Mouse (Mus musculus): ENCODE results near the gene Lfng.

The Lfng gene

DNA sequence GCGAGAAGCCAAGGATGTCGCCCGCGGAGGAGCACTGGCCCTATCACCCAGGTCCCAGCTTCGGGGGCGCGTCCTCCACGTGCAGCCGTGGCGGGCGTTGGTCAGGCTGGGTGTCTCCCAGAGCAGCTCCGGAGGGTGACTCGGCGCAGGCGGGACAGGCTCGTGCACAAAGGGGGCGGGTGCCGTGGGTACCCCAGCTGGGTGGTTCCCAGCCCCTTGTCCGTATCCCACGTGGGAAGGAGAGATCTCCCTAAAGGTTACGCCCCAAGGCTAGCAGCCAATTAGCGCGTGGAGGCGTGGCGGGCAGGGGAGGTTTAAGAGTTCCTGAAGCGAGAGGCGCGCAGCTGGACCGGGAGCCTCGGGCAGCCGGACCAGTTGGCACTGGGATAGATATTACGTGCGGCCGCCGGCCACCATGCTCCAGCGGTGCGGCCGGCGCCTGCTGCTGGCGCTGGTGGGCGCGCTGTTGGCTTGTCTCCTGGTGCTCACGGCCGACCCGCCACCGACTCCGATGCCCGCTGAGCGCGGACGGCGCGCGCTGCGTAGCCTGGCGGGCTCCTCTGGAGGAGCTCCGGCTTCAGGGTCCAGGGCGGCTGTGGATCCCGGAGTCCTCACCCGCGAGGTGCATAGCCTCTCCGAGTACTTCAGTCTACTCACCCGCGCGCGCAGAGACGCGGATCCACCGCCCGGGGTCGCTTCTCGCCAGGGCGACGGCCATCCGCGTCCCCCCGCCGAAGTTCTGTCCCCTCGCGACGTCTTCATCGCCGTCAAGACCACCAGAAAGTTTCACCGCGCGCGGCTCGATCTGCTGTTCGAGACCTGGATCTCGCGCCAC, at the start of gene Lfng:
Gene Lfng, plus strand, starts transcription at position 320 of the 835 bp plus-strand sequence.
- DNase-seq (ENCODE audit: low spot score), result peak; percentile 85

DNA sequence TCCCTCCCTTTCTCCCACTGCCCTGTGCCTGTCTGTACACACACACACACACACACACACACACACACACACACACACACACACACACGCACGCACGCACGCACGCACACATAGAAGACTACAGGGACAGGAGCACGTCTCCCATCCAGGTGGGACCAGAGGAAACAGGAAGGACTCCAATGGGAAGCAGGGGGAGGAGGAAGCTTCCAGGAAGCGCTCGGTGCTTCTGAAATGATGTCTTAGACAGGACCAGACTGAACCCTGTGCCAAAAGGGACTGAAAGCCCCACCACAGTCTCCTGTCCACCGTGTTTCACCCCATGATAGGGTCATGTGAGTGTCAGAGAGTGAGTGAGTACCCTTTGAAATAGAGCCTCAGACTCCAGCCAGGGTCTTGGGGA, 44.5 kb upstream of the Lfng start:
- DNase-seq (ENCODE audit: low spot score), result no peak

DNA sequence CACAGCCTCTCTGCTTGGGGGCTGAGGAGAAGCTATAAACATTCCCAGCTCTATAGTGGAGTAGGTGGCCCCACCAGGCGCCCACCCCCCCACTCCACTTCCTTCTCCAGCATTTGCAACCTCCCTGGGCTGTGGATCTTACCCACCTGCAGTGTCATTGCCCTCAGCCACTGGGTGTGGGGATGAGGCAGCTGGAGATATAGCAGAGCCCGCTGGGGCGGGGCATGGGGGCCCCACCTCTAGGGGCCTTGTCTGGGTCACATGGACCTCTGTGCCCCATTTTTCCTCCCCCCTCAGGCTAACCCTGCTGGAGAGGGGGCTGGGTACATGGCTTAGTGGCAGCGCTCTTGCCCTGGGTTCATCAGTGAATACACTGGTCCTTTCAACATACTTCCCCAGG, 42.2 kb upstream of the Lfng start, which contains the start of gene Grifin:
Gene Grifin, minus strand, starts transcription at position 176 of the 400 bp plus-strand sequence.
- no peak for DNase-seq (ENCODE audit: low spot score)

DNA sequence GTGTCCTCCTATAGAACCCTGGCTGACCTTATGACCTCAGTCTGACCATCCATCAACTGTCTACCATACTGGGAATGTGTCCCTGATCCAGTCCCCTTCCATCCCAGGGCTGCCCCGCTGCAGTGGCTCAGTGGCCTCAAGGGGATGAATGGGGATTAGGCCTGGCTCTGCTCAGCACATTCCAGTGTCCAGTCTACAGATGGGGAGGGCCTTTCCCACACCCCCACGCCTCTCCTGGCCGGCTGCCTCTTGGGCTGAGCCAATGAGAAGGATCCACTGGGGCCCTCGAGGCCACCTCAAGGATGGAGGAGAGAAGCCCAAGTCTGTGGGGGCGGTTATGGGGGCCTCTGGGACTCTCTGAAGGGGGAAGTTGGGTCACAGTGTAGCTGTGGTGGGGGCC, 41.7 kb upstream of the Lfng start:
- DNase-seq (ENCODE audit: low spot score), result peak; percentile 39

DNA sequence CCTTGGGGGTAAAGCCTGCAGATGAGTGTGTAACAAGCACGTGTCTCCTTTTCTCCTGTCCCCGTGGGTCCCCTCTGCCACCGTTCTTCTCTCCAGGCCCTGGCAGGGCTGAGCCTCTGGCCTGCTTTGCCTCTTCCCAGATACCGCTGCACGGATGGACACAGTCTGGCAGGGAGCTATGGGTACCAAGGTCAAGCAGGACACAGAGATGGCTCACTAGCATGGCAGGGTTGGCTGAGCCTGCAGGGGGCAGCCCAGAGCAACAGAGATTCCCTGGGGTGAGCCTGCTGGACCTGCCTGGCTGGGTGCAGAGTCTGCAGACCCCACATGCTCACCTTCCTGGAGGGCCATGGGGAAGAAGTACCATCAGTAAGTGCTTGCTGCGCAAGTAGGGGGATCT, 41.3 kb upstream of the Lfng start:
- peak; percentile 31 for DNase-seq (ENCODE audit: low spot score)

DNA sequence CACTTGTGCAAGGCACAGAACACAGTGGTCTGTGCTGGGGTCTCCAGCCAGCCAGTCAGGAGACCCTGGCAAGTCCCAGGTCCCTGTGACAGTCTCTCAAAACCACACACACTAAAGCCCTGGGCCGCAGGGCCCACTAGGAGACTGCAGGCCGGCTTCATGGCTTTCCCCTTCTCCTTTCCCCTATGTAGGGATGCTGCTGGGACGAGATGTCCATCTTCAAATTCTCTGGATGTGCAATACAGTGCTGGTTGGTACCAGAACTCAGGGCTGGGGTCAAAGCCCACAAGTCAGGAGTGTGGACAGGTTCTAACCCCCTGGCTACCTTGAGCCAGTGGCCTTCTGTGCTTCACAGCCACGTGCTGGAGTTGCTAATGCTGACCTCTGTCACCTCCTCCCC, 40.8 kb upstream of the Lfng start:
- DNase-seq (ENCODE audit: low spot score), result no peak

DNA sequence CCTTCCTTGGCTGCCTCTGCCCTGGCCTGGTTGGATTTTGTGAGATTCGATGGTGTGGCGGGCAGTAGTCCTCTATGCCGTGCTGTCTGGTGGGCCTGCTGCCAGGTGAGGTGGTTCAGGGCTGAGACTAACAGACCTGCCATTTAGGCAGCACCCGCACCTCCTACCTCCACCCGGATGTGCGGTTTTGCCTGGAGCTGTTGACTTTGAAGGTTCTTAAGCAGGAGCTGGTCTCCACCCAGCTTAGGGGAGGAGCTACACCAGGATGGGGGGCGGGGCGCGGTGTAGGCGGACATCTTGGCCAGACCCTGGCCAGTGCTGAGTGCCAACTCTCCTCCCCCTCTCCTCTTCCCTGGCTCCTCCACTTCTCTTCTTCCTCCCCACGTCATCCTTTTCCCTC, 39.8 kb upstream of the Lfng start:
- DNase-seq (ENCODE audit: low spot score), result peak; percentile 65

DNA sequence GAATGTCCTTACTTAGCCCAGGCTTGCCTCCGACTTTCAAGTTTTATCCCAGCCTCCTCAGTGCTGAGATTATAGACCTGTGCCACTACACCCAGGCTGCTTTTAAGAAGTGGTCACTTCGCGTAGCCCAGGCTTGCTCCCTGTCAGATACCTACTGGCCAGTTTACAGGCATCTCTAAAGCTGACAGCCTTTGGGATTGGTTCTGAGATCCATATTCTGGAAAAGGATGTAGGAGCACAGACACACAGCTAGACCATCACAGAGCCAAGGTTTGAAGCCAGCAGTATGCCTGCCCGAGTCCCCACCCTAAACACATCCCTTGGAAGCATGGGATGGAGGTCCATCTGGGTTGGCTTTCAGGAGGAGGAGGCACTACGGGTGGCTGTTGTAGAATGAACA, 39.4 kb upstream of the Lfng start:
- no peak for DNase-seq (ENCODE audit: low spot score)

DNA sequence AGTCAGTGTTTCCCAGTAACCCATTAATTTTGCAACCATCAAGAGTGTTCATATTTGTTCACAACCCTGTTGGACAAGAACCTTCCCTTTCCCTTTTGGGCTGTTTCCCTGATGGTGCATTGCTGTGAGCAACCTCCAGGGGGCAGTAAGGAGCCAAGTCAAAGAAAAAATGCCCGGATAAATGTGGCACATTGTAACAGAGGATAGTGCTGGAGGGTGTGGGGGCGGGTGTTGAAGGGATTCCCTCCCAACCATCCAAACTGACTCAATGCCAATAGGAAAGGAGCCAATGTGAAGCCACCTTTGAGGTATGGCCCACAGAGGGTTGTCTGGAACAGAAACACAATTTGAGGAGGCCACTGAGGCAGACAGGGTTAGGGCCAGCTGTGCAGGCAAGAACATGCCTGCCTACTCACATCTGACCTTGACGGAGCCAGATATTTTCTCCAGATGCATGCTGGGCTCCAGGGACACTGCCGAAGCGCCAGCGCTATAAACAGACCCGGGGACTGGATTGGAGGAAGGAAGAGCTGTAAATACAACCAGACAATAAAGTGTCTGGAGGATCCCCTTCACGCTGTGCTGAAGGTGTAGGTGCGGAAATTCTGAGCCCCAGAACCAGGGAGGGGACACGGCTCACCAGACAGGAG, 38.7 kb upstream of the Lfng start:
- peak; percentile 64 for DNase-seq (ENCODE audit: low spot score)

DNA sequence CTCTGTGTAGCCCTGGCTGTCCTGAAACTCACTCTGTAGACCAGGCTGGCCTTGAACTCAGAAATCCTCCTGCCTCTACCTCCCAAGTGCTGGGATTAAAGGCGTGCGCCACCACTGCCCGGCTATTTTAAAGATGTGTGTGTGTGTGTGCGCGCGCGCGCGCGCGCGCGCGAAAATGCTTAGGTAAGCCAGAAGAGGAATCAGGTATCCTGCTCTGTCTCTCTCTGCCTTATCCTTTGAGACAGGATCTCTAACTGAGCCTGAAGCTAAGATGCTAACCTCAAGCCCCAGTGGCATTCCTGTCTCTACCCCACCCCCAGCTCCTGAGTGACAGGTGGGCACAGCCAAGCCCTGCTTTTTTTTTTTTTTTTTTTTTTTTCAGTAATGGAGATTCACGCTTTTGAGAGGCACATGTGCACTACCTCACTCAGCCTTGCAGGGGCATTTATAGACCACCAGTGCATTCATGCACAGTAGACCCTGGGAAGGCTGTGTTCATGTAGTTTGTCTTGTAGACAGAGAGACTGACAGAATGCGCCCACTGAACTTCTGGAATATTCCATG, 38.0 kb upstream of the Lfng start:
- no peak for DNase-seq (ENCODE audit: low spot score)

DNA sequence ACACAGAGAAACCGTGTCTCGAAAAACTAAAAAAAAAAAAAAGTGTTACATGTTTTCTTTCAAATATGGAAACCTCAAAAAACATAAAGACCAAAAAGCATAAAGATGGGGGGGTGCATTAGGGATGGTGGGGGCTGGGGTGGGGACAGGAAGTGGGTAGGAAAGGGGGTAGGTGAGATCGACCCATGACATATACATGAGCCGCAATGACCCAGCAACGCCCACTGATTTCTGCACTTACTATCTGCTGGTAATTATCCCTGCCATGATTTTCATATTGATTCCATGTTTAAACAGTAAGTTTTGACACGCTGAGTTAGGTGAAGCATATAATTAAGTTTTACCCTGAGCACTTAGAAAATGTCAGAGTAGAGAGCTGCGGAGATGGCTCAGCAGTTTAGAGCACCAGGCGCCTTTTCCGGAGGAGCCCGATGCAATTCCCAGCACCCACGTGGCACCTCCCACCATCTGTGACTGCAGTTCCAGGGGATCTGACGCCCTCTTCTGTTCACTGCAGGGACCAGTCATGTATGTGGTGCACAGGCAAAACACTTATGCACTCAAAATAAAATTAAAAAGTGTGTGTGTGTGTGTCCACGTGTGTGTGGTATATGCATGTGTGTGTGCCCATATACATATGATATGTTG, 36.8 kb upstream of the Lfng start:
- no peak for DNase-seq (ENCODE audit: low spot score)

DNA sequence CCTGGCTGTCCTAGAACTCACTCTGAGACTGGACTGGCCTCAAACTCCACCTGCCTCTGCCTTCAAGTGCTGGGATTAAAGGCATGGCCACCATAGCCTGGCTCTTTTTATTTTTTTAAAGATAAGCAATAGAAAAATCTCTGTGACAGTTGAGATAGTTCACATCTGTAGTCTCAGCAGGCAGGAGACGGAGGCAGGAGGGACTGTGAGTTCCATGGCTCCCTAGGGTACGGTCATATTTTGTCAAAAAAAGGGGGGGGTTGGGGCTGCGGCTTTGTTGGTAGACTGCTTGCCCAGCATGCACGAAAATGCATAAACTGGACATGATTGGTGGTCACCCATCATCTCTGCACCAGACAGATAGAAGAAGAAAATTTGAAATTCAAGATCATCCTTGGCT, 35.9 kb upstream of the Lfng start:
- DNase-seq (ENCODE audit: low spot score), result no peak

DNA sequence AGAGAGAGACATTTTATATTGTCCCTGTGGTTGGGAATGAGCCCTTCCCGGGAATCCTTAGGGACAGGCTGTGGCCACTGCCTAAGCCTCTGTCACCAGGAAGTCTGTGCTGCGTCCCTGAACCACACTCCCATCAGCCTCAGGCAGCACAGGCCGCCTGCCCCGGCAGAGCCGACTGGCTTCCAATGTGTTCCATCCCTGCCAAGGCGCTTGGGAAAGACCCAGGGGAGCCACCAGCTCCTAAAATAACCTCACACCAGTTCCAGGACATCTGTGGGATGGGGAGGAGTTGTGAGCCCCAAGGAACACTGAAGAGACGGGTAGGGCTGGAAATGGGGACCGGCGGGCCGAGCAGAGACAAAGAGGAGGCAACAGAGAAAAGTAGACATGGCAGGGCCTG, 35.4 kb upstream of the Lfng start:
- no peak for DNase-seq (ENCODE audit: low spot score)

DNA sequence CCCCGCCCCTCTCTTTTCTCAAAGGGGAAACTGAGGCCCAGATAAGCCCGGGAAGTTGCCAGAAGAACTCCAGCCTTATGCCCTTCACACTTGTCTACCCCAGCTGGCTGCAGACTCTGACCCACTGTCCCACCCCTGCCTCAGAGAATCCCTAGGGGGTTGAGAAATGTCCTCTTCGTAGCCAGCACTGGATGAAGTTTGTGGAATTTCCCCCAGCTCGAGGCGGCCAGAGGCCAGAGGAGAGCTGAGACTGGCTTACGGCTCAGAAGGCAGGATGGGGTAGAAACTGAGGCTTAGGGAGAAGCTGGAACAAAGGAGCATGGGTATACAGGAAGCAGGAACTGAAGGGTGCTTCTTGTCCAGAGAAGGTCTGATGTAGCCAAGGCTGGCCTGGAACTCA, 34.5 kb upstream of the Lfng start:
- DNase-seq (ENCODE audit: low spot score), result no peak

DNA sequence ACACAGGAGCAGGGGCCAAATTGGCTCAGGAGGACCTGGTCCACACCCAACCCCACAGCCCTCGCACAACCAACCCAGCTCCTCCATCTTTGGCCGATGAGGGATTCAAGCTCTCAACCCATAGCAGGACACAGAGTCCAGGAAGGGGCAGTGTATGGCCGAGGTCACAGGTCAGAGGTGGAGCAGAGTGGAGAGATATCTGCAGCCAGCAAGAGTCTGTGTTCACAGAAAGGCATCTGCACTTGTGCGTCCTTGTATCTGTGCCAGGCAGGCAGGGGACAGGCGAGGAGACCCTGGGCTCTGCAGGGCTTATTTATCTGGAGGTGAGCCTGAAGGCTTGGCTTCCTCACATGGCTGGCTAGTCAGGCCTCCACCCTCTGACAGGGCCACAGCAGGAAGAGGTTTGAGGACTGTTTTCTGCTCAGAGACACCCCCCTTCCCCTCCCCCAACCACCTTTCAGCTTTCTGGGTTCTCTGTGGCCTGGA, 31.7 kb upstream of the Lfng start:
- DNase-seq (ENCODE audit: low spot score), result no peak

DNA sequence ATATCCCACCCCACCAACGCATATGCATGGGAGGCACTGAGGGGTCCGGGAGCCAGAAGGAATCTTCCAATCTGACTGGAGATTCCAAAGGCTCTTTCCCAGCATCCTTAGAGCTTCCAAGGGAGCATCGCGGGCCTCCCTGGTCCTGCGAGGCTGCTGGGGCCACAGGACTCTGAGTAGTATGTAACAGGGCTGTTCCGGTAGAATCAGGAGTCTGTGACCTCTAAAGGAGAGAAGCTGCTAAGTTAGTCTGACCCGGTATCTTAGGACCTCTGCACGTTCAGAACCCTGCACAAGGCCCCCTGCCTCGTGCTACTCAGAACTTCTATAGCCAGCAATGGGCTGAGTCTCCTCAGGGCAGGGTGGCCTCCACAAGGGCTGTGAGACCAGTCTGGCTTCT, 27.9 kb upstream of the Lfng start:
- no peak for DNase-seq (ENCODE audit: low spot score)

DNA sequence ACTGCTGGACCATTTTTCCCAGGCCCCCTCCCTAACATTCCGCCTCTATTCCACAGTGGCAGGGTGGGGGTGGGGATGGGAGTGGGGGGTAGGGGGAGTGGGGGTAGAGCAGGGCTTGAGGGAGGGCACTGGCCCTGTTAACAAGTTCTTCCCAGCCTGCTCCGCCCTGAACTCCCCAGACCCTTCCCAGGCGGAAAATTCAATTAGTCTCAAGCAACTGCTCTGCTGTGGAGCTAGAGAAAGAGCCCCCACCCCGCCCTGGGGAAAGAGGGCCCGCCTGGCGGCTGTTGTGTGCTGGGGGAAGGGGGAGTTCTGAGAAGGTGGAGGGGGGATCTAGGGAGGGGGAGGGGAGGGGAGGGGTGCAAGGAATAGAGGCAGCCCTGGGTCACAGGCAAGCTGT, 27.3 kb upstream of the Lfng start:
- DNase-seq (ENCODE audit: low spot score), result no peak

DNA sequence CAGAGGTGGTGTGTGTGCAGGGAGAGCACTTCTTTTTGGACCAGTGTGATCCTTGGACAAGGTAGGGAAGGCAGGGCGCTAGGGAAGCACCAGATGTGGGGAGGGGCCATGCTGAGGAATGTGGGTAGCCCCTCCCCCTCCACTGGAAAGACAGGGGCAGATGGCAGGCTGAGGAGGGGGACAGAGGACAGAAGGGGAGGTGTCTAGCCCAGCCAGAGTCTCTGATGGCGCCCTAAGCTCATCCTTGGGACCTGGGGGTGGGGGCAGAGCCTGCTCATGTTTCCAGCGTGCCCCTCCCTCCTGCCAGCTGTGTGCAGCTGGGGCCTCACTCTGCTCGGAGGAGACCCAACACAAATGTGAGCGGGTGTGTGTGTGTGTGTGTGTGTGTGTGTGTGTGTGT, 25.6 kb upstream of the Lfng start:
- no peak for DNase-seq (ENCODE audit: low spot score)

DNA sequence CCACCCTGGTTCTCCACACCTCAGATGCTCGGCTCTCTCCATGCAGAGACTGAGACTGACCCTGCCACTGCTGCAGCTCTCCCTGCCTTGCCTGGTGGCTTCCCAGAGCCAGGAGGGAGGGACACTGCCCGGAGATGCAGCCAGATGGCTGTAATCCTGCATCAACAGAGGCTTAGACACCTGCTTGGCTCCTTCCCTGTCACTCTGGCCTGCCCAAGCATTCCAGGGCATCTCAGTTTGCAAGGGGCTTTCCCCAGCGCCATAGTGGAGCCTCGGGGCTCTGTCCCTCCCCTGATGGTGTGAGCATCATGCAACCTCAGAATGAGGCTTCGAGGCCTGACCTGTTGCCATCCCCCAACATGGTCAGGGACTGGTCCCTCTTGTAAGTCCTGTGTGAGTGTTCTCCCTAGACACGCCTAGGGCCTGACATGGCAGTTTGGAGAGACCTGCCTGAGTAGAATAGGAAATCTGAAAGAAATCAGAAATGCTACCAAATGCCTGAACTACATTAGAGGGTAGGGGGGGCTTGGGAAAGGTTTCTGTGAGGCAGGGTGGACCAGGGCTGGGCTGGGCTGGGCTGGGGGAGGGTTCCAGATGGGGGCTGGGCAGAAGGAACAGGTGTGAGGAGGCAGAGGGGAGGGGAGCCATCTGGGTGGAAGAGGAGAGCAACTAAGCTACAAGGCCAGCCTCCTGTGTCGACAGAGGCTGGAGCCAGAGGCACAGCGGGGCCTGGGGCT, 24.0 kb upstream of the Lfng start:
- no peak for DNase-seq (ENCODE audit: low spot score)

DNA sequence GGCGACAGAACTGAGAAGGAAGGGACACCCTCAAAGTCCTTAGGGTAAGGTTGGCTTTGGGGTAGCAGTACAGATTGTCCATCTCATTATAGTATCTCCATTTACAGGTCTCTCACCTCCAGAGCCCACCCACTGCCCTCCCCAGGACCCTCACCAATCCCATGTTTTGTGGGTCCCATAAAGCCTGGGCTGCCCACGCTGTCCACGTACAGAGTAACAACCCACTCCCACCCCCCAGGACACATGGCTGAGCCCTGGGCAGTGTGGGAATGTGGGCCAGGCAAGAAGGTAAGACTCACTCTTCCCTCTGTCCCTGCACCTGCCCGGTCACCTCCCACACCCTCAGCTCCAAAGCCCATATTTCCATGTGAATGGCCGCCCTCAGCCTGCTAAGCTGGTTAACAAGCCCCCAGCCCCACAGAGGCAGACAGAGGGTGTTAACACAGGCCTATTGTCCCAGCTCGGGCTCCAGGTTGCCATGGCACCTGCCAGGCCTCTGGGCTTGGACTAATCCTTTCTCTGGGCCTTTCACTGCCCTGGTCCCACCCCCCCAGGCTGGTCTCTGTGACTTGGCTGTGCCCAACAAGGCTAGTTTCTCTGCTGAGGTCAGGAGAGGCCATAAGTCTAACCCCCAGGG, 23.3 kb upstream of the Lfng start:
- DNase-seq (ENCODE audit: low spot score), result no peak

DNA sequence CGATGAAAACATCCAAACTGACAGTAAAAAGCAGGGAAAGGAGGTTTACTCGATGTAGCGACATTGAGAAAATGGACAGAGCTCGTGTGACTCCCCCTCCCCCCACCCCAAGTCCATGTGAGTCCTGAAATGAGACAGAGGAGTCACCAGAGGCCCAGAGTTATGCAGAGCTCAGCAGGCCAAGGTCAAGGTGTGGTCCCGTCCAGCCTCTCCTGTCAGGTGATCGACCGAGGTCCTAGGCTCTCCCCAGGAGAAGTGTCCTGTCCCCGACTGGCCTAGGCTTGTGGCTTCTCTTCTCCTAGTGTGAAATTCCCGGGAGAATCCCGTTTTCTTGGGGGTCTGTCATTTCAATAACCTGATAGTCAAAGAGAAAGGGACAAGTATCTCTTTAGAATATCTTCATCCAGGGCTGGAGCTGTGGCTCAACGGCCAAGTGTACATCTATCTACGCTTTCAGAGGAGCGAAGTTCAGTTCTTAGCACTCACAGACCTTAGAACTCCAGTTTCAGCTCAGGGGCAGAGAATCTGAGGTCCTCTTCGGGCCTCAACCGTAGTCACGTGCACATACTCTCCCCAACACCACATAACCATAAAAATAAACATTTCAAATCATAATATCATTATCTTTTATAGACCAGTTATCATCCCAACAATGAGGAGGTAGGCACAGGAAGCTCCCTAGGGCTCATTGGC, 17.9 kb upstream of the Lfng start:
- DNase-seq (ENCODE audit: low spot score), result no peak

Measured in urinary bladder, postnatal 25 days (tissue).